Mouse (Mus musculus): ENCODE measurements around the gene Tmem120b.
A peak's percentile ranks its signal among the peaks of the same experiment; 100 is the strongest.

Tmem120b gene

GRCm38 (mm10) chr5:123093077-123093633 is 24.9 kb downstream of the Tmem120b start:
- DNase-seq: no peak

- DNase-seq: no peak
Observed at GRCm38 (mm10) chr5:123094238-123094991, 26.2 kb downstream of the Tmem120b start.

- no peak for DNase-seq
Observed at GRCm38 (mm10) chr5:123096299-123096698, 28.1 kb downstream of the Tmem120b start.

GRCm38 (mm10) chr5:123098487-123098886 is 30.3 kb downstream of the Tmem120b start:
- no peak for DNase-seq

GRCm38 (mm10) chr5:123102376-123102775 is 34.2 kb downstream of the Tmem120b start:
- DNase-seq: no peak

- DNase-seq: no peak
Observed at GRCm38 (mm10) chr5:123103556-123103955, 35.3 kb downstream of the Tmem120b start.

- DNase-seq: no peak
Observed at GRCm38 (mm10) chr5:123104769-123105168, 36.6 kb downstream of the Tmem120b start.

- peak; percentile 56 for DNase-seq
Observed at GRCm38 (mm10) chr5:123109452-123110203, 41.4 kb downstream of the Tmem120b start.

- DNase-seq: no peak
Observed at GRCm38 (mm10) chr5:123110296-123110721, 42.1 kb downstream of the Tmem120b start.

- no peak for DNase-seq
Observed at GRCm38 (mm10) chr5:123114109-123114508, 45.9 kb downstream of the Tmem120b start.

GRCm38 (mm10) chr5:123114924-123115323 is 46.7 kb downstream of the Tmem120b start:
- DNase-seq: no peak

GRCm38 (mm10) chr5:123116080-123116479 is 47.9 kb downstream of the Tmem120b start:
- DNase-seq: no peak

GRCm38 (mm10) chr5:123117257-123117656 is 49.0 kb downstream of the Tmem120b start:
- DNase-seq: peak; percentile 77

- DNase-seq: no peak
Observed at GRCm38 (mm10) chr5:123117773-123118172, 49.6 kb downstream of the Tmem120b start.

- DNase-seq: peak; percentile 17
Observed at GRCm38 (mm10) chr5:123118826-123119225, 50.6 kb downstream of the Tmem120b start.

GRCm38 (mm10) chr5:123120624-123121215 is 52.5 kb downstream of the Tmem120b start:
- DNase-seq: no peak

- DNase-seq: peak; percentile 26
Observed at GRCm38 (mm10) chr5:123122181-123122580, 54.0 kb downstream of the Tmem120b start.

GRCm38 (mm10) chr5:123125105-123125504 is 56.9 kb downstream of the Tmem120b start:
- no peak for DNase-seq

- peak; percentile 15 for DNase-seq
Observed at GRCm38 (mm10) chr5:123125638-123126406, 57.6 kb downstream of the Tmem120b start.

GRCm38 (mm10) chr5:123127031-123127430 is 58.8 kb downstream of the Tmem120b start:
- DNase-seq: peak; percentile 10

- DNase-seq: peak; percentile 32
Observed at GRCm38 (mm10) chr5:123128426-123129169, 60.4 kb downstream of the Tmem120b start.

All from cerebellum, adult 9-10 months (tissue).